Mouse (Mus musculus): ENCODE results near the gene Syndig1.

Gene Syndig1

GRCm38 (mm10) chr2:149828911-149829310, at the start of gene Syndig1:
Syndig1 (plus strand) TSS chr2:149829211.
- no peak for DNase-seq (ENCODE audit: low spot score)

- DNase-seq (ENCODE audit: low spot score) = no peak
Observed at GRCm38 (mm10) chr2:149798613-149799012, 30.4 kb upstream of the Syndig1 start.

GRCm38 (mm10) chr2:149804599-149805140, 24.3 kb upstream of the Syndig1 start:
- DNase-seq (ENCODE audit: low spot score) = no peak

- DNase-seq (ENCODE audit: low spot score) = no peak
Observed at GRCm38 (mm10) chr2:149805256-149805655, 23.8 kb upstream of the Syndig1 start.

GRCm38 (mm10) chr2:149812899-149813298, 16.1 kb upstream of the Syndig1 start:
- DNase-seq (ENCODE audit: low spot score) = no peak

GRCm38 (mm10) chr2:149818395-149818794, 10.6 kb upstream of the Syndig1 start:
- no peak for DNase-seq (ENCODE audit: low spot score)

GRCm38 (mm10) chr2:149819751-149820150, 9.3 kb upstream of the Syndig1 start:
- DNase-seq (ENCODE audit: low spot score) = no peak

- no peak for DNase-seq (ENCODE audit: low spot score)
Observed at GRCm38 (mm10) chr2:149820201-149820600, 8.8 kb upstream of the Syndig1 start.

- DNase-seq (ENCODE audit: low spot score) = no peak
Observed at GRCm38 (mm10) chr2:149829955-149830535, 1.0 kb downstream of the Syndig1 start.

- peak; percentile 16 for DNase-seq (ENCODE audit: low spot score)
Observed at GRCm38 (mm10) chr2:149830536-149831458, 1.8 kb downstream of the Syndig1 start, which contains the start of gene C530025M09Rik. C530025M09Rik (minus strand) TSS chr2:149831213.

GRCm38 (mm10) chr2:149831459-149832245, 2.6 kb downstream of the Syndig1 start:
- DNase-seq (ENCODE audit: low spot score) = no peak

GRCm38 (mm10) chr2:149832301-149832700, 3.3 kb downstream of the Syndig1 start:
- no peak for DNase-seq (ENCODE audit: low spot score)

GRCm38 (mm10) chr2:149835091-149835490, 6.1 kb downstream of the Syndig1 start:
- DNase-seq (ENCODE audit: low spot score) = no peak

GRCm38 (mm10) chr2:149836471-149837135, 7.6 kb downstream of the Syndig1 start:
- no peak for DNase-seq (ENCODE audit: low spot score)

GRCm38 (mm10) chr2:149839666-149840065, 10.7 kb downstream of the Syndig1 start:
- no peak for DNase-seq (ENCODE audit: low spot score)

- DNase-seq (ENCODE audit: low spot score) = no peak
Observed at GRCm38 (mm10) chr2:149844575-149844974, 15.6 kb downstream of the Syndig1 start.

GRCm38 (mm10) chr2:149848778-149849177, 19.8 kb downstream of the Syndig1 start:
- DNase-seq (ENCODE audit: low spot score) = no peak

GRCm38 (mm10) chr2:149861002-149861401, 32.0 kb downstream of the Syndig1 start:
- DNase-seq (ENCODE audit: low spot score) = no peak

- no peak for DNase-seq (ENCODE audit: low spot score)
Observed at GRCm38 (mm10) chr2:149865914-149866435, 37.0 kb downstream of the Syndig1 start.

GRCm38 (mm10) chr2:149870496-149870895, 41.5 kb downstream of the Syndig1 start:
- no peak for DNase-seq (ENCODE audit: low spot score)

GRCm38 (mm10) chr2:149872496-149872895, 43.5 kb downstream of the Syndig1 start:
- no peak for DNase-seq (ENCODE audit: low spot score)

Data from urinary bladder, postnatal 10 days (tissue).